Mouse (Mus musculus) central nervous system, embryonic 11.5 days (tissue): ENCODE measurements around the gene Xrn2. TPM values are rescaled to one million over a fixed set of nuclear protein-coding genes. Genes with fewer than 3 reads are reported as not detected.

Experiments used
- polyA plus RNA-seq: library from polyadenylated mRNA; depleted of rRNA; stranded (reverse); fragments of >200 nt; gene quantifications from 2 replicates; pipeline ENCODE4 v1.2.3, GENCODE M21; 2012; rRNA removed

The Xrn2 gene
- 54.3 and 73.1 TPM in 2 replicates for polyA plus RNA-seq

DNA sequence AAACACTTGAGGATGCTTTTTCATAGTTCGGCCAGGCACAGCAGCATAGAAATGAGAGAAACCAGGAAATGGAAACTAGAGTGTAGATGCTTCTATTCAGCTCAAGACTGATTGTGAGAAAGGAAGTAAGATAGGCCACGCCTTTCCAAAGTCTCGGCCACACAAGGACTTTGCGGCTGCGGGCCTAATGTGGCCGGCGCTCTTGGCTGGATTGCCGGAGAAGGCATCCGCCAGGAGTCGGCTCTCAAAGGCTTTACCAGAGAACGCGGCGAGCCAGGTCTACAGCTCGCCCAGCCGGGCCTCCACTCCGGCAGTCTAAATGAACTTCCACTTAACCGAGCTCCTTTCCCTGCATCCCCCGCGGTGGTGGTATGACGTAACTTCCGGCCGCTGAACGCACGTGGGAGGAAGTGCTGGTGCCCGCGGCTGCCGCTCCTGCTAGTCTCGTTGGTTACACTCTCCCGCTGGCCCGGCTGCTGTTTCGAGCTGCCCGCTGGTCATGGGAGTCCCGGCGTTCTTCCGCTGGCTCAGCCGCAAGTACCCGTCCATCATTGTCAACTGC, at the start of gene Xrn2:
Gene Xrn2 (plus strand): TSS at position 374 of the 562 bp plus-strand sequence.

DNA sequence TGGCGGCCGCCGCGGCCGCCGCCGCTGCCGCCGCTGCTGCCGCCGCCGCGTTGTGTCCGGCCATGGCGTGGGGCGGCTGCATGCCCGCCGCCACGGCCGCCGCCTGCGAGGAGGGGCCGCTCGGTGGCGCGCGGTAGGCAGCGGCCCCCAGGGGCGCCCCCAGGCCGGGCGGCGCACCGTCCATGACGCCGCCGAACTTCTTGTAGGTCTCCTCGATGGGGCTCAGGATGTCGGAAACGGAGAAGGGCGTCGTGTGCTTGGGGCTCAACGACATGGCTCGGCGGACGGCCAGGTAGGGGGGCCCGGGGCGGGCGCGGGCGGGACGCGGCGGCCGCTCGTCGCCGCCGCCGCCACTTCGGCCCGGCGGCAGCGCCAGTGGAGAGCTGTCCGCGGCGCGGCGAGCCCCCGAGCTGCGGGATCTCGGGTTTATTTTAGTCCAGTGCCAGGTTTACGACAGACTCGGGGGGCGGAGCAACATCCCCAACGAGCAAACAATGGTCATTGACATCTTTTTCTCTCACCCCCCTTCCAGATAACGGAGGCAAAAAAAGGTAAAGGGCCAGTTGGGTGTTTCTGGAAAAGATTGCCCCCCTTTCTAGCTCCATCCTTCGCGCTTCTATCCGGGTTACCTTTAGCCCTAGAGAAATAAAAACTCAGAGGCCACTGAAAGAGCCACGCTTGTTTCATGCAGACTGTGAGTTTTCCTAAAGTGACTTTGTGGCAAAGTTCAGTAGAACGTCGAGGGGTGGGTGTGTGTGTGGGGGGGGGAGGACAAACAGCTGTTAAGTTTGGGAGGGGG, 72.5 kb downstream of the Xrn2 start, which contains the start of gene Nkx2-4:
Gene Nkx2-4 (minus strand): TSS at position 374 of the 799 bp plus-strand sequence.

Other genes starting within 250 kb of the Xrn2 start
- 20.0 and 31.3 TPM in 2 replicates for gene Kiz, start 157.1 kb upstream of the Xrn2 start, polyA plus RNA-seq
- 0.96 and 1.8 TPM in 2 replicates for gene Nkx2-4, start 72.4 kb downstream of the Xrn2 start, polyA plus RNA-seq
- gene Nkx2-2, start 181.2 kb downstream of the Xrn2 start, polyA plus RNA-seq, result 6.7 and 13.8 TPM in 2 replicates